Mouse (Mus musculus) bone marrow, adult 2 months (tissue): ENCODE measurements around the gene Gtsf1l.

Source experiments
- CTCF ChIP-seq: fragments of 200-500 bp; IDR thresholded peaks from 2 replicates; pipeline ENCODE4 v1.5.1; 2011; ENCODE audit warnings: low read length, control low read depth; ENCODE audit not compliant: control insufficient read depth, insufficient read depth
- POLR2A ChIP-seq: fragments of 200-500 bp; IDR thresholded peaks from 2 replicates; pipeline ENCODE4 v1.6.1; 2011; ENCODE audit warnings: low read depth, mild to moderate bottlenecking, control low read depth, low read length, borderline replicate concordance; ENCODE audit not compliant: control insufficient read depth

GRCm38 (mm10) chr2:163123496-163123895 lies 35.8 kb upstream of the Gtsf1l start:
- TF ChIP-seq CTCF (no peak), POLR2A (no peak)
